Mouse (Mus musculus) lung, postnatal 25 days (tissue): ENCODE data around the gene Slc25a33.

Experiments used
- DNase-seq: peaks from one replicate; pipeline ENCODE4 v3.0.0; 2022; ENCODE audit warnings: low spot score

Slc25a33 gene

DNA sequence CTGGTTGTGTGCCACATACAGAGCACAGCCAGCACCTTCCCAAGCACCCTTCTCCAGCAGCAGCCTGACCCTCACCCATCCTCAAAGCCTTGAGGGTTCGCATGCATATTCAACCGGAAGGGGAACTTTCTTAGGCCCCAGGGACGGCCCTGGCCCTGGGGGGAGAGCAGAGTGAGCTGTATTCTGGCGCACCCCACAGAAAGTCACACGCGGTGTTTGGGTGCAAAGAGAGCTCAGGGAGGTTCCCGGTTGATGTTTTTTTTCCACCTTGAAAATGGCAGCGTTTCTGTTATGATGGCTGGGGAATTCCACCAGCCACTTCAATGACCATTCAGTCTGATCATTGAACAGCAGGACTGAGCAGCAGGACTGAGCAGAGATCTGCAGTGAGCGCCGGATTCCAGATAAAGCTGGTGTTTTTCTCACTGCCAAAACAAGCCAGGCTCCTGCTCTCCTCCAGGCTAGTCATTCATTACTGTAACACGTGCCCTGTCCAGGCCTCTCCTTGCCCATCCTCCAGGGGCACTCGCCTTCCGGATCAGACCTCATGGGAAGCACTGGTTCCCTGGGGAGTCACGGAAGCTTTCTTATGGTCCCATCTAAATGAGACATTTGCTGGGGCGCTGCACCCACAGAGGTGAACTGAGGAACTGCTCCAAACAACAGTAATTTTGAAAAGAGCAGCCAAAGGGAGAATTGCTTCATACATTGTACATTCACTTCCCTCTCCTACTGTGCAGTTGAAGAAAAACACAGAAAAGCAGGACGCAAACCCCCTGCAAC lies 77.7 kb downstream of the Slc25a33 start:
- no peak for DNase-seq
